Mouse (Mus musculus) frontal cortex, postnatal 14 days (tissue): Measurements from ENCODE around the gene Srsf9.
"Not testable (repeated sequence)": the region's sequence is repeated elsewhere in the genome, so short reads cannot be mapped to it uniquely, and the experiment has no call there.

Experiments used
- DNase-seq, 2 experiments: peaks; one replicate each; pipeline ENCODE4 v3.0.0; 2022; ENCODE audit warnings: low spot score in 2 of 2

Gene Srsf9

DNA sequence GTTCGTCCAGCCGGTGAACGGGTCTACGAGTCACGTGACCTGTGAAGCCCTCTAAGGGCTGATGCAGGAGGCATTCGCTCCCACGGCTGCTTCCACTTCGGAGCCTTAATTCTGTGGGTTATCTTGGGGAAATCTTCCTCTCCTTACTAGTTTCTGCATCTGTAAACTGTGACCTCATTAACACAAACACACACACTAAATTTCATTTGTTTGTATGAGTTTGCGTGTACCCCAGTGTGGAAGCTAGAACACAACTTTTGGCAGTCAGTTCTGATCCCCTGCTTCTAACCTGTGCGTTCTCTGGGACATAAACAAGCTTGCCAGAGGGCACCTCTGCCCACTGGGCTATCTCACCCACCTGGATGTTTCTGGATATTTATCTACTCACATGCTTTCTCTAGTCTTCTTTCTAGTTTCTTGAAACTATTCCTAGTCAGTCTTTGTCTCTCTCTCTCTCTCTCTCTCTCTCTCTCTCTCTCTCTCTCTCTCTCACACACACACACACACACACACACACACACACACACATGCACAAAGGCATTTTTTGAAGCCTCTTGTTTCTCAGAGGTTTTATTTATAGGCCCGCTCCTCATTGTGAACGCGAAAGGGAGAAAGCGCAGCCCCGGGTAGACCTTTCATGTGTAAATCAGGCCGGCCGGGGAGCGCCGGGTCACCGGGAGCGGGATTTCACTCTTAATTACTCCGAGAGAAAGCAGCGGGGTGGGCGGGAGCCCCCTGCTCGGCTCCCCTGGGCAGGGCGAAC lies 46.6 kb downstream of the Srsf9 start:
- peak in 1 of 2 experiments; percentile 22 for DNase-seq

DNA sequence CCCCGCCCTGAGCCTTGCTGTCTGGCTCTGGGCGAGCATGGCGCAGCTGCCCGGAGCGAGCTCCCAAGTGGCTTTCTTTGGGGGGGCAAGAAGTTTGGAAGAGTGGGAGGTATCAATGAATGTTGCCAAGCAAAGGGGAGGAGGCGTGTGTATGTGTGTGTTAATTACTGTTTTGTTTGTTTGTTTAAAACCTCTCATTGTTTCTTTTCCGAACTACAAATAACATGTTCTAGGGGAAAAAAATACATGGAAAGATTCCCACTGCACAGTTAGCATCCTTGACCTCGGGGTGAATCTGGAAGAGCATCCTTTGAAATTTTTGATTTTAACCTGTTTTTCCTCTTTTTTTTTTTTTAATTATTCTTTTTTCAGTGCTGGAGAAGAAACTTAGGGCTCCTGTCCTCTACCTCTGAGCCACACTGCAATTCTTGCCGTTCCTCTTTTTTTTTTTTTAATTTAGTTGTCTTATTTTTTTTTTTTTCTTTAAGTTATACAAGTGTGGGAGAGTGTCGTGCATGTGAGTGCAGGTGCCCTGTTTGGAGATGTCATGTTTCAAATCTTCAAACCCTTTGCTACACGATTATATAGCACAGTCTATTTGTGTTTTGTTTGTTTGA lies 47.3 kb downstream of the Srsf9 start:
- no peak for DNase-seq

DNA sequence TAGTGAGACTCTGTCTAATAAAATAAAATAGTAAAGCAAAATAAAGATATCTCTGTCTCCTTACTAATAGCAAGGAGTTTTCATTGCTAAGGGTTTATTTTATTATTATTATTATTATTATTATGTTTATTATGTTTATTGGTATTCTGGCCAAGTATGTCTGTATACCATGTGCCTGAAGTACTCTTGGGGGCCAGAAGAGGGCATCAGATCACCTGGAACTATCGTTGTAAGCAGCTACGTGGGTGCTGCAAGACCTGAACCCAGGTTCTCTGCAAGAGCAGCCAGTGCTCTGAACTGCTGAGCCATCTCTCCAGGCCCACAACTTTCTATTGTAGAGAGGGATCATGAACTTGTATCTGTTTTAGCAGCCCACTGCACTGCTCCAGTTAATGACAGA lies 48.5 kb downstream of the Srsf9 start:
- DNase-seq, result no peak

DNA sequence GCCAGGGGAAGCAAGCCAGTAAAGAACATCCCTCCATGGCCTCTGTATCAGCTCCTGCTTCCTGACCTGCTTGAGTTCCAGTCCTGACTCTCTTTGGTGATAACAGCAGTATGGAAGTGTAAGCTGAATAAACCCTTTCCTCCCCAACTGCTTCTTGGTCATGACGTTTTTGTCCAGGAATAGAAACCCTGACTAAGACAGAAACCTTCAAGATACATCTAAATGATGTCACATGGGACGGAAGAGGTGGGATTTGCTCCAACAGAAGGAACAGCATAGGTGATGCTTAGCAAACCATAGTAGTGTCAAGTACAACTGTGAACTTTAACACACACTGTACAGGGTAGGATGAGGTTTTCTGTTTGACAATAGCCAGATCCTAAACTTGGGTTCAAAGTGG lies 51.9 kb downstream of the Srsf9 start:
- not testable (repeated sequence) for DNase-seq
